Mouse (Mus musculus) lung, embryonic 14.5 days (tissue): ENCODE data around the gene Stk25. TPM values are rescaled to one million over a fixed set of nuclear protein-coding genes. Genes with fewer than 3 reads are reported as not detected.
A peak's percentile ranks its signal among the peaks of the same experiment; 100 is the strongest.

Experiments
- ATAC-seq: fragments of 200-750 bp; cut with Nextera tagmentation; 2 replicates; pipeline ENCODE4 v1.8.0; 2017; ENCODE audit warnings: mild to moderate bottlenecking, moderate TSS enrichment, moderate library complexity; ENCODE audit not compliant: insufficient read depth
- DNase-seq: peaks from one replicate; pipeline ENCODE4 v3.0.0-alpha.2; 2015
- H3K27ac ChIP-seq: fragments of 300-500 bp; sonication (generic); 2 replicates; pipeline ENCODE4 v1.5.1; 2014; ENCODE audit warnings: low read depth, mild to moderate bottlenecking, moderate library complexity
- H3K27me3 ChIP-seq: fragments of 300-500 bp; sonication (generic); 2 replicates; pipeline ENCODE4 v1.6.1; 2014; ENCODE audit warnings: low read length, control low read depth; ENCODE audit not compliant: insufficient read depth
- H3K36me3 ChIP-seq: fragments of 300-500 bp; sonication (generic); 2 replicates; pipeline ENCODE4 v1.6.1; 2014; ENCODE audit warnings: control low read depth; ENCODE audit not compliant: insufficient read depth
- H3K4me1 ChIP-seq: fragments of 300-500 bp; sonication (generic); 2 replicates; pipeline ENCODE4 v1.6.1; 2014; ENCODE audit warnings: antibody characterized with exemption, control low read depth; ENCODE audit not compliant: insufficient read depth
- H3K4me2 ChIP-seq: fragments of 300-500 bp; sonication (generic); 2 replicates; pipeline ENCODE4 v1.6.1; 2014; ENCODE audit warnings: mild to moderate bottlenecking
- H3K4me3 ChIP-seq: fragments of 300-500 bp; sonication (generic); 2 replicates; pipeline ENCODE4 v1.5.1; 2014; ENCODE audit warnings: low read depth, low read length
- H3K9ac ChIP-seq: fragments of 300-500 bp; sonication (generic); 2 replicates; pipeline ENCODE4 v1.6.1; 2014
- H3K9me3 ChIP-seq: fragments of 300-500 bp; sonication (generic); 2 replicates; pipeline ENCODE4 v1.6.1; 2016; ENCODE audit warnings: low read depth, low read length, control low read depth
- CTCF ChIP-seq: IDR thresholded peaks from 2 replicates; pipeline ENCODE4 v1.5.1; 2016; ENCODE audit warnings: antibody characterized with exemption, low read depth
- WGBS: fragments of 180-500 bp; shearing (Covaris S2); extraction: QIAGEN DNeasy Blood & Tissue Kit; methylation state at CpG from one replicate; pipeline ENCODE4 v1.1.7; 2014; 5-methylcytosine and 5-hydroxymethylcytosine counted together
- polyA plus RNA-seq: library from polyadenylated mRNA; unstranded; fragments of >200 nt; fragmentation: Nextera tagmentation; extraction: Ambion mirVana; gene quantifications from 2 replicates; pipeline ENCODE4 v1.2.1, GENCODE M21; 2014

Gene Stk25
- polyA plus RNA-seq, 1 experiment from 2014 or later: 181 TPM

- no peak for ATAC-seq
- WGBS: 81% methylated on average over 5 of the region's 5 CpGs
- DNase-seq: no peak
- Histone ChIP-seq H3K9me3 (no peaks in the 10 kb centered on the region), H3K4me1 (no peaks in the 10 kb centered on the region), H3K27ac (no peak overlapping the region), H3K4me3 (no peak overlapping the region), H3K9ac (no peak overlapping the region), H3K4me2 (no peak overlapping the region), H3K36me3 (no peaks in the 10 kb centered on the region), H3K27me3 (no peaks in the 10 kb centered on the region)
- TF ChIP-seq CTCF: no peak
Measured at GRCm38 (mm10) chr1:93672682-93673081, 14.2 kb upstream of the Stk25 start.

DNA sequence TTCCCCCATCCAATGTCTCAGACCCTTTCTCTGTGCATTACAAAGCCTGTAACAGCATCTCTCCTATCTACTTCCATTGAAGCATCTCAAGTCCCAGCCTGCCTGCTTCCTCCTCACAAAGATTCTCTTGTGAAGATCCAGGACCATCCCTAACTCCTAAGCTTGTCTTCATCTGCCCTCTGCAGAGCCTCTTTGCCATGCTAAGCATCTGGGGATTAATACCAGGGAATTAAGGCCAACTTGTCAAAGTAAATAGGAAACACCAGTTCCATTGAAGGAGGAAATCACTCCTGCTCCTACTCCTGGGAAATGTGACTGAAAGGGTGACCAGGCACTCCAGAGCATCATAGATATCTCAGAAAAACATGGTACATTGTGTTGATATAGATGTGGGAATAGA, 11.5 kb upstream of the Stk25 start:
- no peak overlapping the region for H3K4me2 ChIP-seq
- no peaks in the 10 kb centered on the region for H3K27me3 ChIP-seq
- H3K9ac ChIP-seq: no peak overlapping the region
- no peak overlapping the region for H3K27ac ChIP-seq
- TF ChIP-seq CTCF: no peak
- ATAC-seq (no peak), DNase-seq (no peak)
- H3K4me1 ChIP-seq: no peaks in the 10 kb centered on the region
- H3K36me3 ChIP-seq: no peaks in the 10 kb centered on the region
- no peaks in the 10 kb centered on the region for H3K9me3 ChIP-seq
- H3K4me3 ChIP-seq: no peak overlapping the region

GRCm38 (mm10) chr1:93668791-93669548, 10.5 kb upstream of the Stk25 start:
- 8% methylated on average over 17 of the region's 17 CpGs for WGBS
- DNase-seq (peak; percentile 94), ATAC-seq (peak; percentile 89)
- TF ChIP-seq CTCF: peak; percentile 87
- peak overlapping the region; percentile 61 for H3K9ac ChIP-seq
- no peaks in the 10 kb centered on the region for H3K9me3 ChIP-seq
- peak overlapping the region; percentile 80 for H3K4me2 ChIP-seq
- H3K27ac ChIP-seq: peak overlapping the region; percentile 88
- H3K4me3 ChIP-seq: peak overlapping the region; percentile 42
- H3K27me3 ChIP-seq: no peaks in the 10 kb centered on the region
- H3K4me1 ChIP-seq: no peaks in the 10 kb centered on the region
- H3K36me3 ChIP-seq: no peaks in the 10 kb centered on the region

DNA sequence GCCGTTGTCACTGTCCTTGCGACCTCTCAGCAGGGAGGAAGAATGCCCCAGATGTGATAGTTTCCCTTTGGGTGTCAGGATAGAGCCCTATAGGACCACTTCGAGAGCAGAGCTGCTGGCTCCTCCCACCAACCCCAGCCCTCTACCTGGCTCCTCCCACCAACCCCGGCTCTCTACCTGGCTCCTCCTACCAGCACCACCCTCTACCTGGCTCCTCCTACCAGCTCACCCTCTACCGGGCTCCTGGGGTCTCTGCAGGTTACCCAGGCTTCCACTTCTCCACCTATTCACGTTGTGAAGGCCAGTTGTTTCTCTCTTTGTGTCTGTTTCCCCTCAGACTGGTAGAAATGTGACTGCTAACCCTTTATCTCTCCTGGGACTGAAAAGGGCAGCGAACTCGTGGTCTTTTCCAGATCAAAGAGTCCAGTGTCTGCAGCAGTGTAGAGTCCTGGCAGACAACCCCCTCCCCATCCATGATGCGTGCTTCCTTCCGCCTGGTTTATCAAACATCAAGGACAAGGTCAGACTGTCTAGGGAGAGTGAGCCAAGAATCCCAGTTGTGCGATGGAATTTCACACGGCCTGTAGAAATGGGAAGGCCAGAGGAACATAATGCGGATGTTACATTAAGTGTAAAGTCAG, 9.4 kb upstream of the Stk25 start:
- Histone ChIP-seq H3K27ac (peak overlapping the region; percentile 88), H3K36me3 (no peaks in the 10 kb centered on the region), H3K4me3 (no peak overlapping the region), H3K4me1 (no peaks in the 10 kb centered on the region), H3K27me3 (no peaks in the 10 kb centered on the region), H3K9ac (no peak overlapping the region), H3K9me3 (no peaks in the 10 kb centered on the region), H3K4me2 (peak overlapping the region; percentile 23)
- no peak for TF ChIP-seq CTCF
- ATAC-seq (peak; percentile 51), DNase-seq (peak; percentile 53)
- WGBS: 25% methylated on average over 13 of the region's 13 CpGs

GRCm38 (mm10) chr1:93657025-93657360, 1.5 kb downstream of the Stk25 start:
- Histone ChIP-seq H3K9ac (no peak overlapping the region), H3K9me3 (no peaks in the 10 kb centered on the region), H3K36me3 (no peaks in the 10 kb centered on the region), H3K27me3 (no peaks in the 10 kb centered on the region), H3K4me1 (no peaks in the 10 kb centered on the region; the same call in 1 of the 2 replicates), H3K27ac (no peak overlapping the region), H3K4me3 (no peak overlapping the region), H3K4me2 (no peak overlapping the region)
- 70% methylated on average over 5 of the region's 5 CpGs for WGBS
- TF ChIP-seq CTCF: no peak
- DNase-seq (no peak), ATAC-seq (no peak)

DNA sequence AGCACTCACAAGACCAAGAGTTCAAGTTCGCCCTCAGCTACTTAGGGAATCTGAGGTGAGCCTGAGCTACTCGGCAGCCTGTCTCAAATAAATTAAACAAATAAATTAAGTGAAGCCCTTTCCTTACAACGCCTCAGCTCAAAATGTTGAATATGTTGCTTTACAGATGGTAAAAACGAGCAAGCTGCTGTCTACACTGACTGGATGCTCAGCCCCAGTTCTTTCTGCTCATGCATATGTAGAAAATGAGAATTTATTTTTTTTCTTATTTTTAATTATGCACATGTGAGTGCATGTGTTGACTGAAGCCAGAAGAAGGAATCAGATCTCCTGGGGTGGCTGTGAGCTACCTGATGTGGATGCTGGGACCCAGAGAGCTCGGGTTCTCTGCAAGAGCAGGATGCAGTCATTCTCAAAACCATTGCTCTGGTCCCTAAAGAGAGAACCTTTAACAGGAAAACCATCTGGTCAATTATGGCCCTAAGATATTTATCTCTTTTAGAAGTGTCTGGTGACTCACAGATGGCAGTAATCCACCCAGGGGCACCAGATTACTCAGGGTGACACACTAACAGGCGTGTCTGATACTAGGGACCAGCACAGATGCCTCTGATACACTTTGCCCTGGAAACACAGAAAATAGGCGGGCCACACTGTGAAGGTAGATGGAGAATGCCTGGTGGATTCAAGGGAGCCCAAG, 2.0 kb downstream of the Stk25 start:
- WGBS: 51% methylated on average over 7 of the region's 7 CpGs
- no peak for TF ChIP-seq CTCF
- Histone ChIP-seq H3K9me3 (no peaks in the 10 kb centered on the region), H3K4me1 (no peaks in the 10 kb centered on the region; the same call in 1 of the 2 replicates), H3K9ac (no peak overlapping the region), H3K4me3 (no peak overlapping the region), H3K36me3 (no peaks in the 10 kb centered on the region), H3K27me3 (no peaks in the 10 kb centered on the region), H3K4me2 (no peak overlapping the region), H3K27ac (no peak overlapping the region)
- no peak for DNase-seq
- no peak for ATAC-seq

GRCm38 (mm10) chr1:93654798-93655197, 3.7 kb downstream of the Stk25 start:
- H3K4me2 ChIP-seq: no peak overlapping the region
- H3K9ac ChIP-seq: no peak overlapping the region
- no peak overlapping the region for H3K27ac ChIP-seq
- no peaks in the 10 kb centered on the region for H3K4me1 ChIP-seq
- no peaks in the 10 kb centered on the region for H3K9me3 ChIP-seq
- DNase-seq: no peak
- no peak for TF ChIP-seq CTCF
- WGBS: 51% methylated on average over 2 of the region's 2 CpGs
- H3K27me3 ChIP-seq: no peaks in the 10 kb centered on the region
- H3K36me3 ChIP-seq: no peaks in the 10 kb centered on the region
- ATAC-seq: no peak
- H3K4me3 ChIP-seq: no peak overlapping the region
